Mouse (Mus musculus): ENCODE results near the gene Oaf.

DNA sequence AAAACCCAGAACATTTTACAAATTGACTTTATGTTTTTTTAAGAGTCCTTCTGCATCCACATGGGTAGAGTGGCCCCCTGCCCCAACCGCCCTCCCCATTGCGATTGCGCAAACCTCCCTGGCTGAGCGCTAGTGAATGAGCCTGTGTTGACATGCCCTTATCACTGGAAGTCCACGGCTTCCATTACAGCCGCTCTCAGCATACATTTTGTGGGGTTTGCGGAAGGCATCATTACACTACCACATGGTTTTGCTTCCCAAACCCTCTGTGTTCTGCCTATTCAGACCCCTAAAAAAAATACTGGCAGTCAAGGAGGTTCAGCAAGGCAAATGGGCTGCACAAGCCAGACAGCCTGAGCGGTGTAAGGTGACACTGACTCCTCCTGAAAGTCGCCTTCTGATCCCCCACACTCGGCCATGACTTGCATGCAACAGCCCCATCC lies 7.0 kb upstream of the Oaf start:
- TF ChIP-seq CTCF (IDR thresholded peaks at IDR 0.05; ENCODE audit: low read depth), result no peak
- TF ChIP-seq EP300 (IDR thresholded peaks at IDR 0.05; ENCODE audit: low read depth), result no peak
